Mouse (Mus musculus): ENCODE results near the gene Mpeg1.

Gene Mpeg1

DNA sequence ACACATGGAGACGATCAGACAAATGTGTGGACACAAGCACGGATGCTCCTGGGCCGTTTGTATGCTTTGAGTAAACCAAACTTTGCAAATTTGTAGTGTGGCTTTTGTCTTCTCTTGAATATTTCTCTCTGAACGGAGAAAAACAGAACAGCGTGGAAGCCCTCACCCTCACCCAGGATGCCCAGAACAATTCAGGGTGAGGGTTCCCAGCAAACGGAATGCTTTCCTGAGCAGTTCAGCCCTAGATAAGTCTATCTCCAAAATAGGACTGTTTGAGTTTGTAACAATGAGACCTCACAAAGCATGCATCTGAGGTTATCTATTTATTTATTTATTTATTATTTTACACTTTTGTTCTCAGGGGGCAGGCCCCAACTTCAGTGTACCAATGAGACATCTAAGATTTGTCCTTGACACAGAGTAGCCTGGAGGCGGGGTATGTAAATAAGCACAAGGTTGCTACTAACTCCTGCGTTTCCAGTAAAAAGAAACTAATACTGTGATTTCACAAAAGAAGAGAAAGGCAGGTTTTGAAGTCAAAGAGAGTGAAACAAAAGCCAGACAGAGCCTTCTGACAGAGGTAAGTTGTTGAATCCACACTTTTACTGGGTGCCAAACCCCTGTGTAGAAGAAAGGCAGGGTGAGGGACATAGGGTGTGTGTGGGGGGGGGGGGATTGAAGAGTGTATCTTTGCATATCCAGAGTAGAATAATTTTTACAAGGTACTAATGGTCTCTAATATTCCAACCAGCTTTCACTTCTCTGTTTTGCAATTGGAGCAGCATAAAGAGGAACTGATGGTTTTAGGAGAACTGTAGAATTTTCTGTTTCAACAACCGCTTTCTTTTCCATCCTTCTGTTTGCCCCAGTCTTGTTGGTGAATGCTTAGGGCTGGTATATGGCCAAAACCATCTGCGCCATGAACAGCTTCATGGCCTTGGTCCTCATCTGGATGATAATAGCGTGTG lies at the start of gene Mpeg1:
TSS of gene Mpeg1 (plus strand) at position 498 of the 968 bp plus-strand sequence.
- in situ Hi-C loops (cut with MboI; ENCODE audit: low sequenced_read_pairs): no loop called here

GRCm38 (mm10) chr19:12413737-12414136 lies 46.8 kb upstream of the Mpeg1 start:
- in situ Hi-C loops (cut with MboI; ENCODE audit: low sequenced_read_pairs): no loop called here

- in situ Hi-C loops (cut with MboI; ENCODE audit: low sequenced_read_pairs): no loop called here
These were observed 43.2 kb upstream of the Mpeg1 start, which contains the start of gene Olfr1441 for GRCm38 (mm10) chr19:12417361-12417760. TSS of gene Olfr1441 (plus strand) at chr19:12417433.

DNA sequence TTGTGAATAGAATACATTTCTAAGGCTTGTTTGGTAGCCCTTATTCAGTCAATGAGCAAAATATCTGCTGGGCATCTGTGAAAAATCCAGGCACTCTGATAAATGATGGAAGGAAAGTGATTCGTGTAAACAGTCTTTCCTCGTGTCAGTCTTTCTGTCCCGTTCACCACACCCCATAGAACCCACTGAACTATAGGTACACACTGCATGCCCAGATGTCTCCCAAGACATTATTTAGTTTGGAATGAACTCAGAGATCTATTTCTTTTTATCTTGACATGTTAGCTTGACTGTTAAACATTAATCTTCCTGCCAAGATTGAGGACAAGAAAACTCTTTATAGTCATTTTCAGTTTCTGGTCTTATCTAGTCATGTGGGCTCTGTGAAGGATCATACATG lies 42.3 kb upstream of the Mpeg1 start:
- in situ Hi-C loops (cut with MboI; ENCODE audit: low sequenced_read_pairs): no loop called here

- in situ Hi-C loops (cut with MboI; ENCODE audit: low sequenced_read_pairs): no loop called here
These were observed 40.0 kb upstream of the Mpeg1 start for GRCm38 (mm10) chr19:12420555-12420954.

- in situ Hi-C loops (cut with MboI; ENCODE audit: low sequenced_read_pairs): no loop called here
These were observed 38.9 kb upstream of the Mpeg1 start for GRCm38 (mm10) chr19:12421680-12422079.

GRCm38 (mm10) chr19:12427101-12427500 lies 33.5 kb upstream of the Mpeg1 start:
- in situ Hi-C loops (cut with MboI; ENCODE audit: low sequenced_read_pairs): no loop called here

- in situ Hi-C loops (cut with MboI; ENCODE audit: low sequenced_read_pairs): no loop called here
These were observed 33.0 kb upstream of the Mpeg1 start, which contains the start of gene Pfpl for GRCm38 (mm10) chr19:12427605-12428004. TSS of gene Pfpl (plus strand) at chr19:12427905.

DNA sequence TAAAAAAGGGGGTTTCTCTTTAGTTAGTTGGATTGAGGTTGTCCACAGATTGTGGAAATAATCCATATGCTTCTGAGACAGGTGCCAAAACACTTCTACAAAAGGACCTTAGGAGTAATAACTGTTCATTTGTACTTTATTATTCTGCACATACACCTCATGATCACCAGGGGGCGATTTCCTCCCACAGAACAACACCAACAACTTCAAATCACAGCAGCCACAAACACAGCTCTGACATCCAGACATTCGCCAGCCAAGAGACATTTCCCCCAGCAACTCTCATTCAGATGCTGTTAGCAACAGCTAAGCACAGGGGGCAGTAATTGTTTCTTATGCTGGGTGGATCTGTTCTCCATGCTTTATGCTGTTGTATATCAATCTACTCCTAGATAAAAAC lies 27.5 kb upstream of the Mpeg1 start:
- in situ Hi-C loops (cut with MboI; ENCODE audit: low sequenced_read_pairs): loop anchor here (10.0 kb wide), 1 partner anchor 62 kb away; no protein-coding TSS in a partner anchor

- in situ Hi-C loops (cut with MboI; ENCODE audit: low sequenced_read_pairs): loop anchor here (10.0 kb wide), 1 partner anchor 60 kb away; no protein-coding TSS in a partner anchor
These were observed 25.6 kb upstream of the Mpeg1 start for GRCm38 (mm10) chr19:12435011-12435416.

- in situ Hi-C loops (cut with MboI; ENCODE audit: low sequenced_read_pairs): loop anchor here (10.0 kb wide), 1 partner anchor 59 kb away; no protein-coding TSS in a partner anchor
These were observed 24.6 kb upstream of the Mpeg1 start for GRCm38 (mm10) chr19:12435750-12436524.

- in situ Hi-C loops (cut with MboI; ENCODE audit: low sequenced_read_pairs): loop anchor here (10.0 kb wide), 1 partner anchor 55 kb away; no protein-coding TSS in a partner anchor
These were observed 21.0 kb upstream of the Mpeg1 start for GRCm38 (mm10) chr19:12439581-12439980.

DNA sequence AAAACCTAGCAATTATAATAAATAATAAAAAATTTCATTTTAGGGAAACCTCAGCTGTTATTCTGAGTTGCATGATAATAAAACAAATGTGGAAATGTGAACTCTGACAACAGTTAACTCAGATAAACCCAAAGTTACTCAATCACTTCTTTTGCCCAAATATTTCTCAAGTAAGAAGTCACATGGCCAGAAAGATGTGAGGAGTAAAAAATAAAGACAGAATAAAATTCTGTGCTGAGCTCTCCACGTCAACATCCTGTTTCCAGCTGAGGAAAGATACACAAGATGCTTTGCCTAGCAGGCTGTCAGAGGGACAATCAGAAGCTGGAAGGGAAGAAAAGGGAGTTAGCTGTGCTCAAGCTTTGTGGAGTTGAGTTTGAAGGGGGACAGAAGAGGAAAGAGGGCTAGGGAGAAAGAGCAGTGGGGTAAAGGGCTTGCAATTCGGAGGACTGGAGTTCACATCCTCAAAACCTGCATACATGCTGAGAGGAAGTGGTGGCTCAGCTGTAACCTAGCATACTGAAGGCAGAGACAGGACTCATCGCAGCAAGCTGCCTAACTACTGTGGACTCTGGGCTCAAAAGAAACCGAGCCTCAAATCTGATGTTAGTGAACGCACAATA lies 20.4 kb upstream of the Mpeg1 start:
- in situ Hi-C loops (cut with MboI; ENCODE audit: low sequenced_read_pairs): no loop called here

DNA sequence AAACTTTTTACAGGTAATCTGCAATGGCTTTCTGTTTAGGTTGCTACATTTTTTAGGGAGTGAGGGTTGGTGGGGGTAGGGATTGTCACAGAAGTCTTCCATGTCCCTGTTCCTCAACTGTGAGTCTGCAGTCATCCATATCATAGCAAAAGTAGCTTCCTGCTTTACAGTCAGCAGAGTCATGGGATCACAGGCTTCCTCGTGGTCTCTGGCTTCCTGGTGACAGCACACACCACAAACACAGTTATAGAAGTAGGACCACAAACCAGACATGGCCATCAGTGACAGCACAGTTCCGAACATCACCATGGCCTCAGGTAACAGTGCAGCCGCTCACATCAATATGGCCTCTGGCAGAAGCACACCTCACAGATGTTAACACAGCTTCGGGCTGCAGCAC lies 18.0 kb upstream of the Mpeg1 start:
- in situ Hi-C loops (cut with MboI; ENCODE audit: low sequenced_read_pairs): no loop called here

DNA sequence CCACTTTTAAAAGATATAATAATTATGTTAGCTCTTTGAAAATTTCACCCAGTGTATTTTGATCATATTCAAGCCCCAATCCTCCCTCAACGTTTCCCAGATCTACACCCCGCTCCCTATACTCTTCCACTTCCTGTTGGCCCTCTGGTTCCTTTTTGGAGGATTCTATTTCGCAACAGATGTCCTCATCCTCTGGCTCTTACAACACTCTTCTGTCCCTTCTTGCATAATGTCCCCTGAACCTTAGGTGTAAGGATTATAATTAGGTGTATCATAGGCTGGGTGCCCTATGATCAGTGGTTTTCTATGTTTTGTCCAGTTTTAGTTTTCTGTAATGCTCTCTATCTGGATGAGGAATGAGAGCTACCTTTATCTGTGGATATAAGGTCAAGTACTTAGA lies 15.6 kb upstream of the Mpeg1 start:
- in situ Hi-C loops (cut with MboI; ENCODE audit: low sequenced_read_pairs): no loop called here

GRCm38 (mm10) chr19:12457401-12458066 lies 3.0 kb upstream of the Mpeg1 start:
- in situ Hi-C loops (cut with MboI; ENCODE audit: low sequenced_read_pairs): no loop called here

- in situ Hi-C loops (cut with MboI; ENCODE audit: low sequenced_read_pairs): no loop called here
These were observed 1.1 kb upstream of the Mpeg1 start for GRCm38 (mm10) chr19:12459516-12459915.

GRCm38 (mm10) chr19:12462851-12463721 lies 2.5 kb downstream of the Mpeg1 start:
- in situ Hi-C loops (cut with MboI; ENCODE audit: low sequenced_read_pairs): no loop called here

GRCm38 (mm10) chr19:12463722-12464035 lies 3.1 kb downstream of the Mpeg1 start:
- in situ Hi-C loops (cut with MboI; ENCODE audit: low sequenced_read_pairs): no loop called here
